Mouse (Mus musculus): ENCODE measurements around the gene Vmo1.

GRCm38 (mm10) chr11:70489684-70490083 lies 24.7 kb downstream of the Vmo1 start:
- no peak for TF ChIP-seq CTCF (IDR thresholded peaks at IDR 0.05; ENCODE audit: low read depth, low read length)
- TF ChIP-seq POLR2A (IDR thresholded peaks at IDR 0.05; ENCODE audit: borderline replicate concordance, low read depth, low read length): no peak

All from bone marrow macrophage, adult 2 months (primary cell).